13 mouse cellular contexts compared by ENCODE assay signal in genomic region chr19:52768761-52769388, GRCm38 (mm10).
DNase-seq lines count a peak whose midpoint lies in the region; TF ChIP-seq lines count a peak whose summit lies in the region.
"Had no signal": no experiment of that assay in that cellular context is flagged by ENCODE, and none has a peak within 500 bp of the region (broad histone marks: within the 10 kb centered on the region; RNA-seq: fewer than 3 reads in every experiment).

No protein-coding gene starts in this region.

- intact Hi-C loops in left cerebral cortex, postnatal 4 days (cut with DNase I) = no loop called here

- TF ChIP-seq POLR2A in brain, embryonic 14.5 days (IDR thresholded peaks at IDR 0.05; ENCODE audit: borderline replicate concordance, extremely low read depth, insufficient read depth, insufficient read length, poor library complexity, severe bottlenecking) = no peak

- DNase-seq in frontal cortex, postnatal 36 days (ENCODE audit: low spot score in 2 of 2) = peak; percentile 7 to 12
- no peak for DNase-seq in frontal cortex, postnatal 10 days (ENCODE audit: low spot score in 2 of 2)
- DNase-seq in left cerebral cortex, postnatal 4 days = peak; percentile 10
- DNase-seq in left cerebral cortex, adult 9 months (ENCODE audit: low spot score in 2 of 2) = no peak
- peak; percentile 46 for DNase-seq in brain, adult 2 months (ENCODE audit: low read depth, low spot score)
- DNase-seq in brain, embryonic 14.5 days (ENCODE audit: low read depth) = peak; percentile 88
- DNase-seq in thymus, postnatal 25 days = no peak
- DNase-seq: cerebellum, adult 9-11 months; gastrocnemius, postnatal 10 days; heart, adult 18-20 months; kidney, postnatal 4 days; lung, adult 2 months; lung, postnatal 4 days had no signal

- no peak for TF ChIP-seq CTCF in brain, embryonic 14.5 days (IDR thresholded peaks at IDR 0.05; ENCODE audit: borderline replicate concordance, extremely low read depth, insufficient read depth, insufficient read length)

Comparison
In these comparisons a context has a peak if more than half of its experiments do, and no peak if none do; other contexts are left out.
1. DNase-seq: peak in frontal cortex, postnatal 36 days (2 of 2), left cerebral cortex, postnatal 4 days (single experiment), brain, adult 2 months (single experiment) and brain, embryonic 14.5 days (single experiment); none in frontal cortex, postnatal 10 days (0 of 2), left cerebral cortex, adult 9 months (0 of 2) and thymus, postnatal 25 days (single experiment).